In genomic region chr15:81852411-81853000, GRCm38 (mm10) we compare ENCODE assay signal across 20 mouse cellular contexts. TPM values are rescaled to one million over a fixed set of nuclear protein-coding genes. Genes with fewer than 3 reads are reported as not detected.
DNase-seq lines count a peak whose midpoint lies in the region; ATAC-seq and TF ChIP-seq lines count a peak whose summit lies in the region.
"Had no signal": no experiment of that assay in that cellular context is flagged by ENCODE, and none has a peak within 500 bp of the region (broad histone marks: within the 10 kb centered on the region; RNA-seq: fewer than 3 reads in every experiment).

No protein-coding gene starts in this region.

- TF ChIP-seq CTCF in liver, adult 2 months (IDR thresholded peaks at IDR 0.05; ENCODE audit: low read depth, low read length): no peak

- H3K27ac ChIP-seq in liver, adult 2 months (replicated peaks; ENCODE audit: insufficient read depth, low read depth, low read length): peak overlapping the region; percentile 64
- no peak overlapping the region for H3K27ac ChIP-seq in liver, embryonic 11.5 days (ENCODE audit: low read depth, low read length)
- H3K27ac ChIP-seq in brown adipose tissue, adult 24 weeks (replicated peaks; ENCODE audit: low read depth, low read length): peak overlapping the region; percentile 88
- H3K27ac ChIP-seq in liver, embryonic 15.5 days (replicated peaks): peak overlapping the region; percentile 51; the same call in 1 of the 2 replicates
- no peak overlapping the region for H3K27ac ChIP-seq in hindbrain, embryonic 13.5 days
- H3K27ac ChIP-seq: heart, embryonic 15.5 days; hindbrain, embryonic 14.5 days; left cerebral cortex, adult 2 months; macrophage; midbrain, embryonic 12.5 days had no signal

- H3K4me3 ChIP-seq in liver, adult 2 months (ENCODE audit: insufficient read depth, low read depth, low read length): no peak overlapping the region
- H3K4me3 ChIP-seq in liver, embryonic 11.5 days (ENCODE audit: low read depth, low read length): no peak overlapping the region
- H3K4me3 ChIP-seq in brown adipose tissue, adult 24 weeks (ENCODE audit: insufficient read depth, low read depth, low read length): peak overlapping the region; percentile 18
- no peak overlapping the region for H3K4me3 ChIP-seq in liver, embryonic 15.5 days (replicated peaks)
- no peak overlapping the region for H3K4me3 ChIP-seq in hindbrain, embryonic 13.5 days
- H3K4me3 ChIP-seq: erythroblast, embryonic 14.5 days; heart, embryonic 15.5 days; left cerebral cortex, adult 2 months; midbrain, embryonic 12.5 days had no signal

- 60% methylated on average over 9 of the region's 9 CpGs for WGBS in liver, adult 2 months
- WGBS in liver, embryonic 11.5 days: 78% methylated on average over 9 of the region's 9 CpGs
- 72% methylated on average over 9 of the region's 9 CpGs for WGBS in liver, embryonic 15.5 days (ENCODE audit: insufficient replicate concordance)
- WGBS in hindbrain, embryonic 13.5 days: 92% methylated on average over 9 of the region's 9 CpGs

- H3K79me2 ChIP-seq in liver, adult 2 months (ENCODE audit: control insufficient read depth, insufficient read depth, low read length): peaks cover 42% of the 10 kb centered on the region

- no peaks in the 10 kb centered on the region for H3K9me3 ChIP-seq in liver, embryonic 11.5 days (ENCODE audit: control insufficient read depth, low read length)
- H3K9me3 ChIP-seq in liver, embryonic 15.5 days (replicated peaks): no peaks in the 10 kb centered on the region
- H3K9me3 ChIP-seq in hindbrain, embryonic 13.5 days: no peaks in the 10 kb centered on the region
- H3K9me3 ChIP-seq: heart, embryonic 15.5 days; midbrain, embryonic 12.5 days had no signal

- TF ChIP-seq POLR2A in liver, adult 2 months (IDR thresholded peaks at IDR 0.05; ENCODE audit: extremely low read depth, insufficient read depth, low read length): no peak

- no peaks in the 10 kb centered on the region for H3K27me3 ChIP-seq in liver, adult 2 months (ENCODE audit: control insufficient read depth, insufficient read depth, low read length)
- no peaks in the 10 kb centered on the region for H3K27me3 ChIP-seq in liver, embryonic 11.5 days (replicated peaks; ENCODE audit: control insufficient read depth, insufficient read depth, low read length)
- no peaks in the 10 kb centered on the region for H3K27me3 ChIP-seq in liver, embryonic 15.5 days
- no peaks in the 10 kb centered on the region for H3K27me3 ChIP-seq in hindbrain, embryonic 13.5 days
- H3K27me3 ChIP-seq: heart, embryonic 15.5 days; midbrain, embryonic 12.5 days had no signal

- peaks cover 35% of the 10 kb centered on the region for H3K4me1 ChIP-seq in liver, adult 2 months (ENCODE audit: control insufficient read depth, insufficient read depth, low read length)
- peaks cover 5% of the 10 kb centered on the region; the same call in 1 of the 2 replicates for H3K4me1 ChIP-seq in liver, embryonic 11.5 days (replicated peaks; ENCODE audit: control insufficient read depth, insufficient read depth, low read length)
- peaks cover 8% of the 10 kb centered on the region; the same call in 1 of the 2 replicates for H3K4me1 ChIP-seq in brown adipose tissue, adult 24 weeks (ENCODE audit: control insufficient read depth, insufficient read depth, insufficient read length, low read length)
- peaks cover 41% of the 10 kb centered on the region for H3K4me1 ChIP-seq in liver, embryonic 15.5 days (replicated peaks)
- H3K4me1 ChIP-seq in hindbrain, embryonic 13.5 days (replicated peaks): peaks cover 21% of the 10 kb centered on the region

- H3K9ac ChIP-seq in liver, adult 2 months (ENCODE audit: low read depth, low read length): peak overlapping the region; percentile 44
- H3K9ac ChIP-seq in liver, embryonic 11.5 days (ENCODE audit: low read depth, low read length): no peak overlapping the region
- no peak overlapping the region for H3K9ac ChIP-seq in liver, embryonic 15.5 days
- no peak overlapping the region for H3K9ac ChIP-seq in hindbrain, embryonic 13.5 days
- H3K9ac ChIP-seq: heart, embryonic 15.5 days; hindbrain, embryonic 14.5 days; lung, embryonic 14.5 days; midbrain, embryonic 12.5 days had no signal

- H3K36me3 ChIP-seq in liver, adult 2 months (ENCODE audit: control insufficient read depth, insufficient read depth, low read length): peaks cover 33% of the 10 kb centered on the region
- H3K36me3 ChIP-seq in liver, embryonic 11.5 days (ENCODE audit: control insufficient read depth, insufficient read depth, low read length): peaks cover 29% of the 10 kb centered on the region
- H3K36me3 ChIP-seq in liver, embryonic 15.5 days (replicated peaks): peaks cover 64% of the 10 kb centered on the region
- peaks cover 45% of the 10 kb centered on the region for H3K36me3 ChIP-seq in hindbrain, embryonic 13.5 days

- no peak overlapping the region for H3K4me2 ChIP-seq in liver, embryonic 11.5 days
- no peak overlapping the region for H3K4me2 ChIP-seq in liver, embryonic 15.5 days
- H3K4me2 ChIP-seq in hindbrain, embryonic 13.5 days: no peak overlapping the region
- H3K4me2 ChIP-seq: heart, embryonic 15.5 days; hindbrain, embryonic 14.5 days; lung, embryonic 14.5 days; midbrain, embryonic 12.5 days had no signal

- DNase-seq in cerebellum, adult 9-10 months: peak; percentile 69
- DNase-seq in cerebellum, adult 8-10 months: no peak
- no peak for DNase-seq in liver, adult 2 months (ENCODE audit: extremely low read depth, low read depth, low spot score)
- no peak for DNase-seq in liver, embryonic 11.5 days (ENCODE audit: low spot score)
- DNase-seq: kidney, postnatal 10 days; lung, embryonic 14.5 days; right cerebral cortex, postnatal 4 days; thymus, postnatal 4 days had no signal

- ATAC-seq in liver, embryonic 11.5 days (replicated peaks; ENCODE audit: low FRiP score): no peak
- no peak for ATAC-seq in liver, embryonic 15.5 days (ENCODE audit: insufficient read depth)
- ATAC-seq in hindbrain, embryonic 13.5 days (ENCODE audit: low FRiP score): no peak
- ATAC-seq in CD4-positive, CD25-positive, alpha-beta regulatory T cell, adult 4 months: no peak
- ATAC-seq: forebrain, embryonic 14.5 days; intestine, embryonic 16.5 days had no signal

RNA-seq across cellular contexts. Expression of gene Tob2, which starts 6.1 kb away (rescaled TPM):
- total RNA-seq in liver, adult 2 months (2014; rRNA removed): 15.8 and 25.6 TPM in 2 replicates
- 20.9 and 21.6 TPM in 2 replicates for polyA plus RNA-seq in liver, adult 2 months (2012; rRNA removed)
- 18.3 and 19.3 TPM in 2 replicates for polyA plus RNA-seq in liver, embryonic 11.5 days (2014; fragmentation: Nextera tagmentation; extraction: Ambion mirVana)
- 79.0 and 87.4 TPM in 2 replicates for polyA plus RNA-seq in brown adipose tissue, adult 24 weeks (2012; ENCODE audit: insufficient read depth, insufficient read length, missing spikeins)
- 11.1 and 12.2 TPM in 2 replicates for polyA plus RNA-seq in liver, embryonic 15.5 days (2015; fragmentation: Nextera tagmentation; extraction: Ambion mirVana)
- 15.6 and 15.7 TPM in 2 replicates for polyA plus RNA-seq in hindbrain, embryonic 13.5 days (2015; fragmentation: Nextera tagmentation; extraction: Ambion mirVana)
- 10 to 100 TPM; 37.2 to 42.7 TPM for polyA plus RNA-seq in CD4-positive, CD25-positive, alpha-beta regulatory T cell, adult 4 months (2017; shearing (Covaris generic))

RNA-seq across cellular contexts. Expression of gene Phf5a, which starts 19.2 kb away (rescaled TPM):
- total RNA-seq in liver, adult 2 months (2014; rRNA removed): 12.3 and 15.6 TPM in 2 replicates
- 27.5 and 28.7 TPM in 2 replicates for polyA plus RNA-seq in liver, adult 2 months (2012; rRNA removed)
- polyA plus RNA-seq in liver, embryonic 11.5 days (2014; fragmentation: Nextera tagmentation; extraction: Ambion mirVana): 224 and 237 TPM in 2 replicates
- 42.4 and 46.3 TPM in 2 replicates for polyA plus RNA-seq in brown adipose tissue, adult 24 weeks (2012; ENCODE audit: insufficient read depth, insufficient read length, missing spikeins)
- 91.3 and 103 TPM in 2 replicates for polyA plus RNA-seq in liver, embryonic 15.5 days (2015; fragmentation: Nextera tagmentation; extraction: Ambion mirVana)
- polyA plus RNA-seq in hindbrain, embryonic 13.5 days (2015; fragmentation: Nextera tagmentation; extraction: Ambion mirVana): 123 and 125 TPM in 2 replicates
- 100 to 1,000 TPM in 1 of 2 experiments, 10 to 100 TPM in 1; 89.8 to 111 TPM for polyA plus RNA-seq in CD4-positive, CD25-positive, alpha-beta regulatory T cell, adult 4 months (2017; shearing (Covaris generic))

RNA-seq across cellular contexts. Expression of gene Aco2, which starts 19.6 kb away (rescaled TPM):
- total RNA-seq in liver, adult 2 months (2014; rRNA removed): 170 and 187 TPM in 2 replicates
- 127 TPM in 2 replicates for polyA plus RNA-seq in liver, adult 2 months (2012; rRNA removed)
- 177 and 185 TPM in 2 replicates for polyA plus RNA-seq in liver, embryonic 11.5 days (2014; fragmentation: Nextera tagmentation; extraction: Ambion mirVana)
- 3,633 and 4,102 TPM in 2 replicates for polyA plus RNA-seq in brown adipose tissue, adult 24 weeks (2012; ENCODE audit: insufficient read depth, insufficient read length, missing spikeins)
- polyA plus RNA-seq in liver, embryonic 15.5 days (2015; fragmentation: Nextera tagmentation; extraction: Ambion mirVana): 98.9 and 107 TPM in 2 replicates
- polyA plus RNA-seq in hindbrain, embryonic 13.5 days (2015; fragmentation: Nextera tagmentation; extraction: Ambion mirVana): 237 and 248 TPM in 2 replicates
- polyA plus RNA-seq in CD4-positive, CD25-positive, alpha-beta regulatory T cell, adult 4 months (2017; shearing (Covaris generic)): 100 to 1,000 TPM in 1 of 2 experiments, 10 to 100 TPM in 1; 94.3 to 166 TPM

RNA-seq across cellular contexts. Expression of gene Tef, which starts 50.3 kb away (rescaled TPM):
- 156 and 163 TPM in 2 replicates for total RNA-seq in liver, adult 2 months (2014; rRNA removed)
- 34.6 and 35.0 TPM in 2 replicates for polyA plus RNA-seq in liver, adult 2 months (2012; rRNA removed)
- 12.0 and 12.6 TPM in 2 replicates for polyA plus RNA-seq in liver, embryonic 11.5 days (2014; fragmentation: Nextera tagmentation; extraction: Ambion mirVana)
- polyA plus RNA-seq in brown adipose tissue, adult 24 weeks (2012; ENCODE audit: insufficient read depth, insufficient read length, missing spikeins): 33.0 and 53.3 TPM in 2 replicates
- 6.2 and 8.1 TPM in 2 replicates for polyA plus RNA-seq in liver, embryonic 15.5 days (2015; fragmentation: Nextera tagmentation; extraction: Ambion mirVana)
- 22.3 and 22.4 TPM in 2 replicates for polyA plus RNA-seq in hindbrain, embryonic 13.5 days (2015; fragmentation: Nextera tagmentation; extraction: Ambion mirVana)
- 10 to 100 TPM; 10.2 to 13.9 TPM for polyA plus RNA-seq in CD4-positive, CD25-positive, alpha-beta regulatory T cell, adult 4 months (2017; shearing (Covaris generic))

Comparison
In these comparisons a context has a peak if more than half of its experiments do, and no peak if none do; other contexts are left out.
1. H3K27ac ChIP-seq: peak in liver, adult 2 months (single experiment), brown adipose tissue, adult 24 weeks (single experiment) and liver, embryonic 15.5 days (single experiment); none in liver, embryonic 11.5 days (single experiment) and hindbrain, embryonic 13.5 days (single experiment).
2. RNA of gene Aco2, which starts 19.6 kb away (polyA plus RNA-seq): 3,633 to 4,102 TPM in brown adipose tissue, adult 24 weeks; 237 to 248 TPM in hindbrain, embryonic 13.5 days, 177 to 185 TPM in liver, embryonic 11.5 days, 94.3 to 166 TPM in CD4-positive, CD25-positive, alpha-beta regulatory T cell, adult 4 months, 127 TPM in liver, adult 2 months and 98.9 to 107 TPM in liver, embryonic 15.5 days; every median in the first group is over 10 times any median in the second.